Mouse (Mus musculus) ZHBTc4 (cell line): ENCODE data around the gene Olfr450.
A peak's percentile ranks its signal among the peaks of the same experiment; 100 is the strongest.

ENCODE experiments used
- DNase-seq: peaks from one replicate; pipeline ENCODE4 v3.0.0-alpha.2; 2011; ENCODE audit warnings: low read depth, low spot score

The Olfr450 gene

DNA sequence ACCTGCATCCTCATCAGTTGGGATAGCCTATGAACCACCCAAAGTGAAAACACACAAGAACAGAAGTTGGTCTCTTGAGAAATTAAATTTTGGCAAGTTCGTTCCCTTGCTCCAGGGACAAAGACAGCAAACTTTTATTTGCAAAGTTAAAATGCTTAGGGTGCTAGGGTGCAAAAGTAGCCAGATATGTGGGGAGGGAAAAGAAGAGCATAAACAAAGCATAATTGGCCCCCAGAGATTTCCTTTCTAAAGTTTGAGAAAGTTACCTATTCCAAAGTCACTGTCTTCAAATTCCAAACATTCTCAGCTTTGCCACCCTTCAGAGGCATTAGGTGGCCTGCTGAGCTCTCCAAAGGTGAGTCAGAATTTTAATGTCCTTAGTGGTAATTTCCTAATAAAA lies at the start of gene Olfr450:
Olfr450 (plus strand) TSS at position 301 of the 400 bp plus-strand sequence.
- DNase-seq, result no peak

DNA sequence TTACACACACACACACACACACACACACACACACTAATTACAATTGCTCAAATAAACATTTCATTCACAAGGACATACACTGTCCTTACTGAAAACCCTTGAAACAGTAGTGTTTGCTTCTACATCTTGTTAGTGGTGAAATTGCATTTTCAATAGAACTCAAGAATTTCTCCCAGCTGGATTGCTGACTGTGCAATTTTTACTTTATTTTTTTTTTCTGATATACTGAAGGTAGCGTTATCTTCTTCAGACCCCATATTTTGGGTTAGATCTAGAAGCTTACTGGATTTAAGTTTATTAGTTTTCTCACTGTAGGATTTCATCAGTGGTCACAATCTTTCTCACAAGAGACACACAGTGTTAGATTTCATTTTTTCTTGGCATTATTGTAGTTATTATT lies 34.7 kb upstream of the Olfr450 start:
- no peak for DNase-seq

DNA sequence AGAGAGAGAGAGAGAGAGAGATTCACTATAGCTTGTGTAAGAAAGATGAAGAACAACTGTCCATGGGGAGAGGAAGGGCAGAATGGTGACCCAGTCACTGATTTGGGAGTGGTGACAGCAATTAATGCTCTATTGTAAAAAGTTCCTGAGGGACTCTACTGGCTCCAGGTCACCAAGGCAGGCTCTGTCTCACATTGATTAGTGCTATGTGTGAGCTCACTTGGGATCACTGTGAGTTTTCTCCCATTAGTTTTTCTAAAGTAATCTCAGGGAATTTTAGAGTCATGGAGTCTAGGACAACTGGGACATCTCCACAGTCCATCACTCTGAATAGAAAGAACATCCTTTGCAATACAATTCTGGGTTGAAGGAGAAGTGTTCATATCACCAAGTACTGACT lies 26.9 kb upstream of the Olfr450 start, which contains the start of gene Olfr452:
Olfr452 (plus strand) TSS at position 301 of the 400 bp plus-strand sequence.
- DNase-seq, result no peak

- peak; percentile 10 for DNase-seq
Observed at GRCm38 (mm10) chr6:42790247-42790948, 21.3 kb upstream of the Olfr450 start.

DNA sequence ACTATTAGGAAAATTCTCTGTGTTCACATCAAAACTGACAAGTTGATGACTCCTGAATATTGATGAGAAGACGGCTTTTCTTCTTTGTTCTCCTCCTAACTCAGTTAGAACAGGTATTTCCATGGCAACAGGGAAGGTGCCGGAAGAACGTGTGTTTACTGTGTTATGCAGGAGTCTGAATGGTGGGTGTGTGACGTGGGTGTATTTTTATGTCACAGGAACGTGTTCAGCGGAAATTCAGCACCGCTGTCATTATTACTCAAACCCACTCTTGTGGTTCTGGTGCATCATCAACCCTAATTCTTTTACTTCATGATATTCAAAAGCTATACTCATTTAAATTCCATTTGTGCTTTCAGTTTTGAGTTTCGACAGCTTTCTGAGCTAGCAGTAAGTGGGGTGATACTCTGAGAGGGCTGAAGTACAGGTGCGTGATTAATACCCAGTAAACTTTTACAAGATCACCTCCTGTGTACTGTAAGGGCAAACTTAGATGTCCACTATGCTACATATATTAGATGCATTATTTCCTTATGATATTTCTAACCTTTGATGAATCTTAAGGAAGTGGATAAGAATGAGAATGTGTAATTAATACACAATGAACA lies 20.7 kb upstream of the Olfr450 start:
- no peak for DNase-seq

GRCm38 (mm10) chr6:42794982-42795381 lies 16.8 kb upstream of the Olfr450 start:
- DNase-seq, result no peak

GRCm38 (mm10) chr6:42834084-42834483 lies 22.3 kb downstream of the Olfr450 start, which contains the start of gene Olfr449:
TSS of gene Olfr449 (plus strand) at chr6:42834384.
- no peak for DNase-seq

DNA sequence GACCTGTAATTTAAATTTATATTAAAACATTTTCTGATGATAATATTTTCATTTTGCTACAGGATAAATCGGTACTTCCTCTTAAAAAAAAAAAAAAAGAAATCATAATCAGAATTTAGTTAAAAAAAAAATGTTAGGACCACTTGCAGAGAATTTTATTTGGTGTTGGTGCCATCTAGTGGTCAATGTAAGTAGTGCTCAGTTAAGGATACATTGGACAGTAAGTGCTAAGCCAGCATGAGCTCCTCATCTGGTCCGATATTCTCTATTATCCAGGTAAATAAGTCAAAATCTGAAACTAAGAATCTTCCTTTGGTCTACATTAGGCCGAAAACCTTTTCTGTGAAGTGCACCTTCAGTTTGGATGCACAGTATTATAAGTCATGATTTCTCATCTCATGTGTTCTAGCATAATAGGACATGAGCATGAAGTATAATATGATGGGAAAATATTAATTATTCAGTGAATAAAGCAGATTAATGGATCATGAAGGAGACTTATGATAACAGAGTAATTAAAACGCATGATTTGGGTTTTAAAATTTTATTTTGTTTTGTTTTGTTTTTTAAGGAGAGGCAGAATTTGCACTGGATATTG lies 48.6 kb downstream of the Olfr450 start:
- DNase-seq, result peak; percentile 49
